Mouse (Mus musculus) erythroblast, embryonic 14.5 days (primary cell): ENCODE data around the gene Slc25a4.

Experiments used
- GATA1 ChIP-seq: IDR thresholded peaks from 2 replicates; pipeline ENCODE4 v1.6.1; 2012; ENCODE audit warnings: low read length, inconsistent platforms, mixed read lengths
- TAL1 ChIP-seq: IDR thresholded peaks from 3 replicates; pipeline ENCODE4 v1.6.1; 2012; ENCODE audit warnings: low read length, inconsistent platforms, mixed read lengths

DNA sequence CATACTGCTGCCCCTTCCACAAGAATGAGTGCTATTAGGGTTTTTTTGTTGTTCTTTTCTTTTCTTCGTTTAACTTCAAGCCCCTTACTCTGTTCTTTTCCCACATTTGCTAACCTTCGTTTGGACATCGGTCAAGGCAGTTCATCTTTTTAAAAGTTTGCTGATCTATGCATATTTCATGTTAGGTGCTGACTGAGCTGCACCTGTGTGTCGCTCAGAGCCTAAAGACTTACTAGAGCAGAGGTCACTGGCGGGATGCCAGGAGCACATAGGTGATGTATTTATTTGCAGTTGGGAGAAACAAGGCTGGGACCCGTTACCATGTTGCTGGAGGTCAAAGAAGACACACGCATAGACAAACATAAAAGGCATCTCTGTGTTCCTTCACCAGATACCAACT is 1.1 kb upstream of the Slc25a4 start:
- no peak for TF ChIP-seq TAL1
- TF ChIP-seq GATA1: no peak
